Mouse (Mus musculus) forebrain, embryonic 13.5 days (tissue): ENCODE measurements around the gene Sema7a. TPM values are rescaled to one million over a fixed set of nuclear protein-coding genes. Genes with fewer than 3 reads are reported as not detected.

Experiments used
- ATAC-seq: fragments of 200-750 bp; cut with Nextera tagmentation; 2 replicates; pipeline ENCODE4 v1.8.0; 2017
- H3K27ac ChIP-seq: fragments of 300-500 bp; sonication (generic); 2 replicates; pipeline ENCODE4 v1.5.1; 2015; ENCODE audit warnings: inconsistent platforms, mild to moderate bottlenecking, moderate library complexity
- H3K27me3 ChIP-seq: fragments of 300-500 bp; sonication (generic); 2 replicates; pipeline ENCODE4 v1.6.1; 2015; ENCODE audit warnings: mild to moderate bottlenecking, inconsistent platforms
- H3K36me3 ChIP-seq: fragments of 300-500 bp; sonication (generic); 2 replicates; pipeline ENCODE4 v1.6.1; 2015; ENCODE audit warnings: mild to moderate bottlenecking, inconsistent platforms; ENCODE audit not compliant: poor library complexity, severe bottlenecking
- H3K4me1 ChIP-seq: fragments of 300-500 bp; sonication (generic); 2 replicates; pipeline ENCODE4 v1.6.1; 2015; ENCODE audit warnings: inconsistent platforms
- H3K4me2 ChIP-seq: fragments of 300-500 bp; sonication (generic); 2 replicates; pipeline ENCODE4 v1.6.1; 2015; ENCODE audit warnings: inconsistent platforms, mild to moderate bottlenecking, moderate library complexity
- H3K4me3 ChIP-seq: fragments of 300-500 bp; sonication (generic); 2 replicates; pipeline ENCODE4 v1.5.1; 2015; ENCODE audit warnings: mild to moderate bottlenecking, inconsistent platforms
- H3K9ac ChIP-seq: fragments of 300-500 bp; sonication (generic); 2 replicates; pipeline ENCODE4 v1.6.1; 2015; ENCODE audit warnings: mild to moderate bottlenecking, inconsistent platforms
- H3K9me3 ChIP-seq: fragments of 300-500 bp; sonication (generic); replicated peaks from 2 replicates; pipeline ENCODE4 v1.6.1; 2016; ENCODE audit warnings: inconsistent platforms
- WGBS: fragments of 180-500 bp; shearing (Covaris S2); methylation state at CpG from one replicate; pipeline ENCODE4 v1.1.7; 2015; 5-methylcytosine and 5-hydroxymethylcytosine counted together
- polyA plus RNA-seq: library from polyadenylated mRNA; unstranded; fragments of >200 nt; fragmentation: Nextera tagmentation; extraction: Ambion mirVana; gene quantifications from 2 replicates; pipeline ENCODE4 v1.2.1, GENCODE M21; 2015

The Sema7a gene
- polyA plus RNA-seq, 1 experiment from 2014 or later = 2.2 TPM

GRCm38 (mm10) chr9:57964528-57965250 is 24.8 kb downstream of the Sema7a start:
- Histone ChIP-seq H3K36me3 (peaks cover 29% of the 10 kb centered on the region), H3K4me3 (no peak overlapping the region), H3K9ac (no peak overlapping the region), H3K9me3 (no peaks in the 10 kb centered on the region), H3K27ac (0 out of 2 replicates have a peak overlapping the region, but pooled peaks have one; percentile 10), H3K27me3 (no peaks in the 10 kb centered on the region), H3K4me1 (no peaks in the 10 kb centered on the region), H3K4me2 (no peak overlapping the region)
- ATAC-seq = no peak
- WGBS = 71% methylated on average over 6 of the region's 6 CpGs

GRCm38 (mm10) chr9:57965281-57966185 is 25.6 kb downstream of the Sema7a start:
- H3K36me3 ChIP-seq = peaks cover 21% of the 10 kb centered on the region
- no peak overlapping the region for H3K4me2 ChIP-seq
- H3K4me3 ChIP-seq = no peak overlapping the region
- H3K4me1 ChIP-seq = no peaks in the 10 kb centered on the region
- no peak for ATAC-seq
- H3K27me3 ChIP-seq = no peaks in the 10 kb centered on the region
- no peak overlapping the region for H3K9ac ChIP-seq
- no peaks in the 10 kb centered on the region for H3K9me3 ChIP-seq
- H3K27ac ChIP-seq = no peak overlapping the region
- WGBS = 75% methylated on average over 12 of the region's 12 CpGs

- Histone ChIP-seq H3K4me3 (no peak overlapping the region), H3K4me2 (no peak overlapping the region), H3K27me3 (no peaks in the 10 kb centered on the region), H3K9me3 (no peaks in the 10 kb centered on the region), H3K9ac (no peak overlapping the region), H3K27ac (no peak overlapping the region), H3K4me1 (no peaks in the 10 kb centered on the region), H3K36me3 (peaks cover 5% of the 10 kb centered on the region)
- ATAC-seq = no peak
- WGBS = 86% methylated on average over 14 of the region's 14 CpGs
These were observed 27.5 kb downstream of the Sema7a start for GRCm38 (mm10) chr9:57967237-57967960.

GRCm38 (mm10) chr9:57968166-57968771 is 28.4 kb downstream of the Sema7a start:
- Histone ChIP-seq H3K27me3 (no peaks in the 10 kb centered on the region), H3K9me3 (no peaks in the 10 kb centered on the region), H3K36me3 (no peaks in the 10 kb centered on the region), H3K4me3 (no peak overlapping the region), H3K9ac (no peak overlapping the region), H3K4me2 (no peak overlapping the region), H3K27ac (no peak overlapping the region), H3K4me1 (no peaks in the 10 kb centered on the region)
- ATAC-seq = no peak
- 91% methylated on average over 9 of the region's 9 CpGs for WGBS

- Histone ChIP-seq H3K4me1 (no peaks in the 10 kb centered on the region), H3K27ac (no peak overlapping the region), H3K4me3 (no peak overlapping the region), H3K9me3 (no peaks in the 10 kb centered on the region), H3K4me2 (no peak overlapping the region), H3K27me3 (no peaks in the 10 kb centered on the region), H3K9ac (no peak overlapping the region), H3K36me3 (no peaks in the 10 kb centered on the region)
- WGBS = 91% methylated on average over 8 of the region's 8 CpGs
- ATAC-seq = no peak
These were observed 29.1 kb downstream of the Sema7a start for GRCm38 (mm10) chr9:57968783-57969542.

- ATAC-seq = no peak
These were observed 30.0 kb downstream of the Sema7a start for GRCm38 (mm10) chr9:57969736-57970495.

GRCm38 (mm10) chr9:57971413-57971812 is 31.5 kb downstream of the Sema7a start:
- ATAC-seq = no peak
- 96% methylated on average over 5 of the region's 5 CpGs for WGBS

More at GRCm38 (mm10) chr9:57969736-57970495, 30.0 kb downstream of the Sema7a start:
- no peaks in the 10 kb centered on the region for H3K36me3 ChIP-seq
- no peak overlapping the region for H3K9ac ChIP-seq
- no peaks in the 10 kb centered on the region for H3K9me3 ChIP-seq
- H3K4me3 ChIP-seq = no peak overlapping the region
- no peak overlapping the region for H3K27ac ChIP-seq
- H3K27me3 ChIP-seq = no peaks in the 10 kb centered on the region
- H3K4me1 ChIP-seq = no peaks in the 10 kb centered on the region
- WGBS = 87% methylated on average over 11 of the region's 11 CpGs
- H3K4me2 ChIP-seq = no peak overlapping the region

GRCm38 (mm10) chr9:57972141-57972591 is 32.3 kb downstream of the Sema7a start:
- ATAC-seq = no peak
- no peak overlapping the region for H3K9ac ChIP-seq
- no peak overlapping the region for H3K4me2 ChIP-seq
- no peaks in the 10 kb centered on the region for H3K36me3 ChIP-seq
- 73% methylated on average over 9 of the region's 9 CpGs for WGBS
- H3K4me1 ChIP-seq = no peaks in the 10 kb centered on the region
- no peak overlapping the region for H3K27ac ChIP-seq
- H3K4me3 ChIP-seq = no peak overlapping the region
- no peaks in the 10 kb centered on the region for H3K27me3 ChIP-seq
- no peaks in the 10 kb centered on the region for H3K9me3 ChIP-seq

More at GRCm38 (mm10) chr9:57971413-57971812, 31.5 kb downstream of the Sema7a start:
- H3K36me3 ChIP-seq = no peaks in the 10 kb centered on the region
- H3K9ac ChIP-seq = no peak overlapping the region
- no peak overlapping the region for H3K4me3 ChIP-seq
- no peak overlapping the region for H3K27ac ChIP-seq
- no peaks in the 10 kb centered on the region for H3K4me1 ChIP-seq
- no peaks in the 10 kb centered on the region for H3K9me3 ChIP-seq
- no peak overlapping the region for H3K4me2 ChIP-seq
- no peaks in the 10 kb centered on the region for H3K27me3 ChIP-seq

- WGBS = 70% methylated on average over 9 of the region's 9 CpGs
- Histone ChIP-seq H3K4me2 (no peak overlapping the region), H3K27ac (no peak overlapping the region), H3K9me3 (no peaks in the 10 kb centered on the region), H3K4me1 (no peaks in the 10 kb centered on the region), H3K27me3 (no peaks in the 10 kb centered on the region), H3K4me3 (no peak overlapping the region), H3K9ac (no peak overlapping the region), H3K36me3 (no peaks in the 10 kb centered on the region)
- no peak for ATAC-seq
These were observed 33.0 kb downstream of the Sema7a start for GRCm38 (mm10) chr9:57972776-57973439.

GRCm38 (mm10) chr9:57973440-57974066 is 33.6 kb downstream of the Sema7a start:
- ATAC-seq = no peak
- Histone ChIP-seq H3K9me3 (no peaks in the 10 kb centered on the region), H3K4me1 (no peaks in the 10 kb centered on the region), H3K4me2 (no peak overlapping the region), H3K4me3 (no peak overlapping the region), H3K27ac (no peak overlapping the region), H3K9ac (no peak overlapping the region), H3K27me3 (no peaks in the 10 kb centered on the region), H3K36me3 (no peaks in the 10 kb centered on the region)
- 82% methylated on average over 6 of the region's 6 CpGs for WGBS
